Mouse (Mus musculus) kidney, adult 18-20 months (tissue): Measurements from ENCODE around the gene Pdcd4.
"Not testable (repeated sequence)": the region's sequence is repeated elsewhere in the genome, so short reads cannot be mapped to it uniquely, and the experiment has no call there.

Experiments used
- DNase-seq: peaks from one replicate; pipeline ENCODE4 v3.0.0; 2021

Pdcd4 gene

DNA sequence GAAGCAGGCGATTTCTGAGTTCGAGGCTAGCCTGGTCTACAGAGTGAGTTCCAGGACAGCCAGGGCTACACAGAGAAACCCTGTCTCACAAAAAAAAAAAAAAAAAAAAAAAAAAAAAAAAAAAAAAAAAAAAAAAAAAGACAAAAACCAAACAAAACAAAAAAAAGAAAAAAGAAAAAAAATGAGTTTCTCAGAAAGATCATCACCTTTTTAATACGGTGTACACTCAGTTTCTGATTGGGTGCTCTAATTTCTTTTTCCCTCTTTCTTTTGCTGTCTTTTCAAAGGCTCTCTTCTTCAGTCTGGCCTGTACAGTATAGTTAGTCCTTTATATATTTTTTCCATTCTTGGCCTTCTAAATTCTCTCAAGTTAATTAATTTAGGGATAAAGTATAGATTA lies 72.3 kb downstream of the Pdcd4 start:
- DNase-seq = not testable (repeated sequence)

DNA sequence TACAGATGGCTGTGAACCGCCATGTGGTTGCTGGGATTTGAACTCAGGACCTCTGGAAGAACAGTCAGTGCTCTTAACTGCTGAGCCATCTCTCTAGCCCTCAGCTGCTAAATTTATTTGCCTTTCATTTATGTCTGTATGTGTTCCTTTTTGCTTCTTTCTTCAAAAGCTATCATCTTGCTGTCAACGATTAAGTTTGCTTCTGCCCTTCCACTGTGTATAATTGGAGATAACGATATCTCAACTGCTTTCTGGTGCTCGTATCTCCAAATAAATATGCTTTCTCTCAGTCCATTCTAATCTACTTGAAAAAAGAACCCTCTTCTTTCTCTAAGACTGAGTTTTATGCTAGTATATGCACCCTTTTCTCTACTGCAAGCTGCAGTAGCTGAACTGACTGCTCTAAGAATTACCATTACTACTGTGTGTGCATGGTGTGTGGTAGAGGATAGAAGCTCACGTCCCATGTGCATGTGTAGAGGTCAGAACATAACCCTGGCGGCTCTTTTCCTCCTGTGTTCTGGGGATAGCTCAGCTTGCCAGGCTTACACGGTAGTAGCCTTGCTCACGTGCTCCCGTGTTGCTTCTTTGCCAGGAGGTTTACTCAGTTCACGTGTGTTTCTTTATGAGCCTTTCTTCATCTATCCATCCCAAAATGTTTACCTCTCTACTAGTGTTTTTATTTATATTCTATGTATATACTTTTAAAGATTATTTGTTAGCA lies 73.0 kb downstream of the Pdcd4 start:
- no peak for DNase-seq

DNA sequence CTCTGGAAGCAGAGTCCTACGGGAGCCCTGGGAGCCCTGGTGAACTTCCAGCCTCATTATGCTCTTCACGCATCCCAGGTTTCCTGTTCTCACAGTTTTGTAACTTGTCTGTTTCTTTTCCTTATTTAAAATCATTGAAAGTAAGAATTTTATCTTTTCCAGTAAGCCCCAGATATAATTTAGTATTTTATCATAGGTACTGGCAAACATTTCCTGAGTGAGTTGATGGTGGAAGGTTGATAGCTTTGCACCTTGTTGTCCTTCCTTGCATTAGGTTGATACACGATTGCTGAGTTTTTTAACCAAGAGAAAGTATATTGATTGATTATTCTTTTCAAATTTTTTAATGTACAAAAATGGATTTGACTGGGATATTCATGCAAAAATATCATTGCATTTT lies 77.2 kb downstream of the Pdcd4 start:
- DNase-seq = no peak

- no peak for DNase-seq
Measured at GRCm38 (mm10) chr19:53971938-53972337, 79.9 kb downstream of the Pdcd4 start.

GRCm38 (mm10) chr19:53973656-53974055 lies 81.6 kb downstream of the Pdcd4 start:
- no peak for DNase-seq
